Mouse (Mus musculus) midbrain, embryonic 15.5 days (tissue): ENCODE results near the gene Olfr791. TPM values are rescaled to one million over a fixed set of nuclear protein-coding genes. Genes with fewer than 3 reads are reported as not detected.

Experiments used
- ATAC-seq: fragments of 200-750 bp; cut with Nextera tagmentation; replicated peaks from 2 replicates; pipeline ENCODE4 v1.8.0; 2017; ENCODE audit warnings: moderate TSS enrichment
- H3K27ac ChIP-seq: fragments of 300-500 bp; sonication (generic); 2 replicates; pipeline ENCODE4 v1.5.1; 2015; ENCODE audit warnings: mild to moderate bottlenecking, inconsistent platforms
- H3K27me3 ChIP-seq: fragments of 300-500 bp; sonication (generic); replicated peaks from 2 replicates; pipeline ENCODE4 v1.6.1; 2015; ENCODE audit warnings: inconsistent platforms
- H3K36me3 ChIP-seq: fragments of 300-500 bp; sonication (generic); replicated peaks from 2 replicates; pipeline ENCODE4 v1.6.1; 2015; ENCODE audit warnings: inconsistent platforms
- H3K4me1 ChIP-seq: fragments of 300-500 bp; sonication (generic); 2 replicates; pipeline ENCODE4 v1.6.1; 2015; ENCODE audit warnings: inconsistent platforms
- H3K4me2 ChIP-seq: fragments of 300-500 bp; sonication (generic); 2 replicates; pipeline ENCODE4 v1.6.1; 2015; ENCODE audit warnings: inconsistent platforms, mild to moderate bottlenecking, moderate library complexity
- H3K4me3 ChIP-seq: fragments of 300-500 bp; sonication (generic); 2 replicates; pipeline ENCODE4 v1.5.1; 2015; ENCODE audit warnings: mild to moderate bottlenecking, inconsistent platforms
- H3K9ac ChIP-seq: fragments of 300-500 bp; sonication (generic); 2 replicates; pipeline ENCODE4 v1.6.1; 2015; ENCODE audit warnings: mild to moderate bottlenecking, inconsistent platforms
- H3K9me3 ChIP-seq: fragments of 300-500 bp; sonication (generic); 2 replicates; pipeline ENCODE4 v1.6.1; 2016; ENCODE audit warnings: inconsistent platforms
- WGBS: fragments of 180-500 bp; shearing (Covaris S2); methylation state at CpG from one replicate; pipeline ENCODE4 v1.1.7; 2015; ENCODE audit warnings: mixed read lengths; 5-methylcytosine and 5-hydroxymethylcytosine counted together
- polyA plus RNA-seq: library from polyadenylated mRNA; unstranded; fragments of >200 nt; fragmentation: Nextera tagmentation; extraction: Ambion mirVana; gene quantifications from 2 replicates; pipeline ENCODE4 v1.2.1, GENCODE M21; 2015

Gene Olfr791
- polyA plus RNA-seq: not detected in 2 replicates

DNA sequence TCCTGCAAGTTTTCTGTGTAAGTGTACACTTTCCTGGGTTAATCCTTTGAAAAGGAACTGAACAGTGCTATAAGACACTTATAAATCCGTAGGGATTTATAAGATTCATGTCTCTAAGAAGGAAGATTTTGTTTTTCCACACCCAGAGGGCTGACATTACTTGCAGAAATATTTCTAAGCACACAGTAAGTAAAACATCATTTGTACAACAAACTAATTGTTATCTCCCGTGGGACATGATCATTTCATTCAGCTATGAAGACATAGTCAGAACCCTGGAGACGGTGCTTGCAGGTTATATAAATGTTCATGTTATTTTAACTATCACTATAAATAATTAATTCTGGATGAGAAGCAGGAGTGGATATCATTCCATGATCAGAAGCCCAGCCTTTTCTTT, at the start of gene Olfr791:
TSS of gene Olfr791 (plus strand) at position 301 of the 400 bp plus-strand sequence.
- Histone ChIP-seq H3K4me3 (no peak within 1 kb of the TSS), H3K9ac (no peak within 1 kb of the TSS), H3K27me3 (no peaks in the 10 kb centered on the region), H3K9me3 (no peaks in the 10 kb centered on the region), H3K36me3 (no peaks in the 10 kb centered on the region), H3K27ac (no peak within 1 kb of the TSS), H3K4me1 (no peaks in the 10 kb centered on the region), H3K4me2 (no peak within 1 kb of the TSS)
- no peak for ATAC-seq
- 77% methylated on average over 3 of the region's 3 CpGs for WGBS

DNA sequence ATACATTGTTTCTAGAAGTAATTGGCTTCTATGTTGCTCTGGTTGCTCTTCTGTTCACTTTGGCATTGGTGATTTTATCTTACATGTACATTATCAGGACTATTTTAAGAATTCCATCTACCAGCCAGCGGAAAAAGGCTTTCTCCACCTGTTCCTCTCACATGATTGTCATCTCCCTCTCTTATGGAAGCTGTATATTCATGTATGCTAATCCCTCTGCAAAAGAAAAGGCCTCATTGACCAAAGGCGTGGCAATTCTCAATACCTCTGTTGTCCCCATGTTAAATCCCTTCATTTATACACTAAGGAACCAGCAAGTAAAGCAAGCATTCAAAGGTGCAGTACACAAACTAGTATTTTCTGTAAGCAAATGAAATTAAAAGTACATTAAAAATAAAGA, 48.3 kb upstream of the Olfr791 start:
- Histone ChIP-seq H3K27ac (no peak overlapping the region), H3K9ac (no peak overlapping the region), H3K4me3 (no peak overlapping the region), H3K4me2 (no peak overlapping the region), H3K36me3 (no peaks in the 10 kb centered on the region), H3K4me1 (no peaks in the 10 kb centered on the region), H3K9me3 (no peaks in the 10 kb centered on the region), H3K27me3 (no peaks in the 10 kb centered on the region)
- WGBS: 34% methylated on average over 2 of the region's 2 CpGs
- ATAC-seq: no peak

DNA sequence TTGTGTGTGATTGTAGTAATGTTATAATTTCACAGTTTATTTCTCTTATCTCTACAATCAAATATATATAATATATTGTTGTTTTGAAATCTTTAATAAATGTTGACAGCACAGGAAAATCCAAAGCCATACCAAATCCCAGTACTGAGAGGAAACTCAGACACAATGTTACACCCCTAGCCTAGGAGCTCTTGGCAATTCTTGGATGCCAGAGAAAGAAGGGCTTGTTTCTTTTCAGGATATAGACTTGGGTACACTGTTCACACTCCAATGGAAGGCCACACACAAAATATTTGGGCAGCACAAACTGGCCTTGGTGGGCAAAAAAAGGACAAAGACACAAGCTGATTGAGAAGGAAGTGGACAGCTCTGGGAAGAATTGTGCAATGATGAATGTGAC, 47.9 kb upstream of the Olfr791 start:
- Histone ChIP-seq H3K27ac (no peak overlapping the region), H3K4me3 (no peak overlapping the region), H3K4me1 (no peaks in the 10 kb centered on the region), H3K27me3 (no peaks in the 10 kb centered on the region), H3K9me3 (no peaks in the 10 kb centered on the region), H3K4me2 (no peak overlapping the region), H3K9ac (no peak overlapping the region), H3K36me3 (no peaks in the 10 kb centered on the region)
- ATAC-seq: no peak

DNA sequence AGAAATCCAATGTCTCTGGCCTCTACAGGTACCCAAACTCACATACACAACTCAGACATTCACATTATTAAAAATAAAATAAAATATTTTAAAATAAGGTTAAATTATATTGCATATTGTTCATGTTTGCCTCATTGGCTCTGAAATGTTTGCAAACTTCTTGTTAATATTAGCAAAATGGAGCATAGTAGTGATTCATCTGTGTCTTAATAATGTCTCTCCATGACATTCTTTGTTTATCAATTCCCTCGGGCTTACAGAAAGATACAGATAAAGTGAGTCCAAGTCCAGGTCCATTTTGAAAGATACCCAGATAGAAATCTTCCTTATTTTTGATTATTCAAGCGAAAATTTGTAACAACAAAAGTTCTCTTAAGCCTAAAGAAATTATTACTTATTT, 37.1 kb upstream of the Olfr791 start, which contains the start of gene Olfr789:
TSS of gene Olfr789 (plus strand) at position 301 of the 400 bp plus-strand sequence.
- no peak for ATAC-seq
- 73% methylated on average over 2 of the region's 2 CpGs for WGBS
- no peak within 1 kb of the TSS for H3K4me2 ChIP-seq

DNA sequence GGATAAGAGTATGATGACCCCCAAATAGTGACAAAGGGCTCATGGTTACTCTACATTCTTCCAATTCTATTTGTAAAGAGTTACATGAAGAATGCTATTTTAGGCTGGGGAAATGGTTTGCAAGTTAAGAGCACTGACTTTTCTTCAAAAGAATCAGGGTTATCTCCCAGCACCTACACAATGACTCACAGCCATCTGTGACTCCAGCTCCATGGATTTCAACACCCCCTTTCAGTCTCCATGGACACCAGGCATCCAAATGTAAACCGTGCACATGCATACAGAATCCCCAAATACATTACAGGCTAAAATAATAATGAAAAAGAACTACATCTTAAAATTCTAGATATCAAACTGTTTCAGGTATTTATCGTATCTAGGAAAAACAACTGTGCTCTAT, 31.5 kb upstream of the Olfr791 start:
- no peak overlapping the region for H3K9ac ChIP-seq
- H3K4me3 ChIP-seq: no peak overlapping the region
- no peaks in the 10 kb centered on the region for H3K36me3 ChIP-seq
- 75% methylated on average over 2 of the region's 2 CpGs for WGBS
- ATAC-seq: no peak
- no peak overlapping the region for H3K4me2 ChIP-seq
- H3K4me1 ChIP-seq: no peaks in the 10 kb centered on the region
- no peak overlapping the region for H3K27ac ChIP-seq
- no peaks in the 10 kb centered on the region for H3K9me3 ChIP-seq
- H3K27me3 ChIP-seq: no peaks in the 10 kb centered on the region

More for the DNA sequence above, 37.1 kb upstream of the Olfr791 start, which contains the start of gene Olfr789:
- no peaks in the 10 kb centered on the region for H3K9me3 ChIP-seq
- no peak within 1 kb of the TSS for H3K9ac ChIP-seq
- no peaks in the 10 kb centered on the region for H3K36me3 ChIP-seq
- no peaks in the 10 kb centered on the region for H3K27me3 ChIP-seq
- H3K4me1 ChIP-seq: no peaks in the 10 kb centered on the region
- H3K4me3 ChIP-seq: no peak within 1 kb of the TSS
- no peak within 1 kb of the TSS for H3K27ac ChIP-seq

DNA sequence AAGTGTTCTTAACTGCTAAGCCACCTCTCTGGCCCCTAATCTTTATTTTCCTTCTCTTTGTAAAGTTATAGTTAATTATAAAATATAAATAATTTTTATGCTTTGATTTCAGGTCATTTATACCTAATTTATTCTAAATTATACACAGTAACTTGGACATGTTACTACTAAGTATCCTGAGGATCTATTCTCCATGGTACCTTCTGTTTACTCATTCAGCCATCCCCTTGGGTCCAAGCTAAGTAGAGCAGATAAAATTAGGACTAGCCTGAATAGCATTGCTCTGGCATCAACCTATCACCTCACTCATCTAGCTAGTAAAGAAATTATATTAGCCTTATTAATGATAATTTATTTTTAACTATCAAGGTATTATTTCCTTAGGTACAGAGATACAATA, 23.4 kb upstream of the Olfr791 start, which contains the start of gene Olfr790:
TSS of gene Olfr790 (plus strand) at position 301 of the 400 bp plus-strand sequence.
- Histone ChIP-seq H3K9me3 (no peaks in the 10 kb centered on the region), H3K4me2 (no peak within 1 kb of the TSS), H3K27me3 (no peaks in the 10 kb centered on the region), H3K4me3 (no peak within 1 kb of the TSS), H3K4me1 (no peaks in the 10 kb centered on the region), H3K27ac (no peak within 1 kb of the TSS), H3K36me3 (no peaks in the 10 kb centered on the region), H3K9ac (no peak within 1 kb of the TSS)
- no peak for ATAC-seq

DNA sequence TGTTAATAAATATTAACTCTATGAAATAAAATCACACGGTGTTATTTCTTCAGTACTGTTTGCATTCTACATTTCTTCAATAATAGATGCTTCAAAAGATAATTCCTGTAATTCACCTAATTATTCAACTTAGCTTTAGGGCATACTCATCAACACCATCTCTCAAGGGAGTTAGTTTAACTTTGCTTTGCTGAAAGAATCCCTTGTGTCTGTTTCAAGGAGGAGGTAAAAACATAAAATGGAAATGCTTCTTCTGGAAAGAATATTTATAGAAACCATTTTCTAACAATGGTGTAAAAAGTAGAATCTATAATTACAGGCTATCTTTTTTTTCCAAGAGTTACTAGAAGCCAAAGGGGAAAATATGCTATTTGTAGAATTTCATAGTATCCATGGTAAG, 17.3 kb downstream of the Olfr791 start, which contains the start of gene Olfr792:
TSS of gene Olfr792 (plus strand) at position 301 of the 400 bp plus-strand sequence.
- H3K27ac ChIP-seq: no peak within 1 kb of the TSS
- WGBS: 72% methylated on average over 1 of the region's 1 CpGs
- no peaks in the 10 kb centered on the region for H3K9me3 ChIP-seq
- H3K36me3 ChIP-seq: no peaks in the 10 kb centered on the region
- no peak within 1 kb of the TSS for H3K9ac ChIP-seq
- H3K4me1 ChIP-seq: no peaks in the 10 kb centered on the region
- no peaks in the 10 kb centered on the region for H3K27me3 ChIP-seq
- no peak within 1 kb of the TSS for H3K4me2 ChIP-seq
- no peak for ATAC-seq
- H3K4me3 ChIP-seq: no peak within 1 kb of the TSS

DNA sequence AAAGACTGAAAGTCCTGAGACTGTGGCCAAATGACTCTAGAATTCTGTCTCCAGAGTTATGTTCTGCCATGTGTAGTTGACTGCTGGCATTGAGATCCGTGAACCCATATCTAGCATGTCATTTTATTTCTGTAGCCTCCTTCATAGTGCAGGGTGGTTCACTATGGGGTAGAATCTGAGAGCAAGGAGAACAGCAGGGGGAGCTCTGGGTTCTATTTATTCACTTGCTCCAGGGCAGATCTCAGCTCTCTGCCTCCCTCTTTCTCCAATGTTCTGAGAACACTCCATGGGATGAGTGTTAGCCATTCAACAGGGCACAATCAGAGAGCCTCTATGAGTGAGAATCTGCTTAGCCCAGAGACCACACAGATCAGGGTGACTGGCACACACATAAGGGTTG, 27.8 kb downstream of the Olfr791 start:
- 63% methylated on average over 1 of the region's 1 CpGs for WGBS
- H3K27me3 ChIP-seq: no peaks in the 10 kb centered on the region
- no peaks in the 10 kb centered on the region for H3K36me3 ChIP-seq
- no peaks in the 10 kb centered on the region for H3K4me1 ChIP-seq
- H3K4me2 ChIP-seq: no peak overlapping the region
- H3K9ac ChIP-seq: no peak overlapping the region
- no peak overlapping the region for H3K4me3 ChIP-seq
- H3K9me3 ChIP-seq: no peaks in the 10 kb centered on the region; the same call in 1 of the 2 replicates
- ATAC-seq: no peak
- H3K27ac ChIP-seq: no peak overlapping the region

DNA sequence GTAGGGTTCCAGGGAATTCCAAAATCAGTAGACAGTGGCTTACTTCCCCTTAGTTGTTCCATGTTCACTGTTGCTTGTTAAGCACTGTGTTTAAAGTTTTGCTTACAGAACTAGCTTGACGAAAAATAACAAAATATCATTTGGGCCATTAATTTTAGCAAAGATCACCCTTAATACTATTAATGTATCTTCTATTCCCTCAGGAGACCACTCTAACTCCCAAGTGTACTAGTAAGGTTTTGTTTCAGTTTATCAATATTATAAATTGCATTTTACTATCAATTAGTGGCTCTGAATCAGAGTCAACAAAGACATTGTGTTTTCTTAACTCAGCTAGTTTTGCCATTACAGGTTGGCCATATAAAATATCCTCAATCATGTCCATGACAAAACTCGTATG, 45.8 kb downstream of the Olfr791 start, which contains the start of gene Olfr794:
TSS of gene Olfr794 (plus strand) at position 301 of the 400 bp plus-strand sequence.
- Histone ChIP-seq H3K36me3 (no peaks in the 10 kb centered on the region), H3K9ac (no peak within 1 kb of the TSS), H3K9me3 (no peaks in the 10 kb centered on the region), H3K4me1 (no peaks in the 10 kb centered on the region), H3K27me3 (no peaks in the 10 kb centered on the region), H3K4me2 (no peak within 1 kb of the TSS), H3K4me3 (no peak within 1 kb of the TSS), H3K27ac (no peak within 1 kb of the TSS)
- 70% methylated on average over 2 of the region's 2 CpGs for WGBS
- no peak for ATAC-seq

DNA sequence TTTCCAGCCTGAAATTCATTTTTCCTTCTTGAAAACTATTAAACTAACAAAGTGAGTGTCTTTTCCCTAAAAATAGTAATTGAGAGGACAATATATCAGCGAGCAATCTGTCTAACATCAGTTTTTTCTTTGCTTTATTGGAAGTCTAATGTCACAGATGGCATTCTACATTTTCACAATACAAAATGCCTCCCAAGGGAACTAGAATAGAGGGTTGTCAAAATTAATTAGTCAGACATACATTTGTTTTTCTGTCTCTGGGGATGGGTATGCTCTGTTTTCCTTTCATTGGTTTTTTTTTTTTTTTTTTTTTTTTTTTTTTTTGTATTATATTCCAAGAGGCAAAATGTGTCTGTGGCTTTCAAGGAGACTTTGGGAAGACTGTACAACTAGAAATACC, 55.5 kb downstream of the Olfr791 start:
- H3K9me3 ChIP-seq: no peaks in the 10 kb centered on the region
- H3K36me3 ChIP-seq: no peaks in the 10 kb centered on the region
- H3K4me1 ChIP-seq: no peaks in the 10 kb centered on the region
- 40% methylated on average over 1 of the region's 1 CpGs for WGBS
- H3K4me3 ChIP-seq: no peak overlapping the region
- H3K27me3 ChIP-seq: no peaks in the 10 kb centered on the region
- no peak overlapping the region for H3K4me2 ChIP-seq
- ATAC-seq: no peak
- no peak overlapping the region for H3K9ac ChIP-seq
- no peak overlapping the region for H3K27ac ChIP-seq

Other genes with a start within 250 kb of the Olfr791 start
- not detected in 2 replicates for gene Olfr780, start 203.7 kb upstream of the Olfr791 start, polyA plus RNA-seq
- gene Olfr781, start 192.9 kb upstream of the Olfr791 start, polyA plus RNA-seq: not detected in 2 replicates
- gene Olfr782, start 172.9 kb upstream of the Olfr791 start, polyA plus RNA-seq: not detected in 2 replicates
- 0.09 TPM in 2 replicates for gene Olfr784, start 137.7 kb upstream of the Olfr791 start, polyA plus RNA-seq
- not detected in 2 replicates for gene Olfr785, start 116.4 kb upstream of the Olfr791 start, polyA plus RNA-seq
- gene Olfr786, start 94.5 kb upstream of the Olfr791 start, polyA plus RNA-seq: not detected in 2 replicates
- gene Olfr787, start 59.9 kb upstream of the Olfr791 start, polyA plus RNA-seq: not detected in 2 replicates
- gene Olfr788, start 50.8 kb upstream of the Olfr791 start, polyA plus RNA-seq: not detected in 2 replicates
- gene Olfr789, start 37.0 kb upstream of the Olfr791 start, polyA plus RNA-seq: not detected in 2 replicates
- not detected in 2 replicates for gene Olfr790, start 23.3 kb upstream of the Olfr791 start, polyA plus RNA-seq
- gene Olfr792, start 17.4 kb downstream of the Olfr791 start, polyA plus RNA-seq: not detected in 2 replicates
- gene Olfr794, start 45.9 kb downstream of the Olfr791 start, polyA plus RNA-seq: not detected in 2 replicates
- gene Olfr796, start 90.8 kb downstream of the Olfr791 start, polyA plus RNA-seq: not detected in 2 replicates
- not detected in 2 replicates for gene Olfr798, start 106.1 kb downstream of the Olfr791 start, polyA plus RNA-seq
- not detected in 2 replicates for gene Olfr799, start 115.7 kb downstream of the Olfr791 start, polyA plus RNA-seq
- gene Olfr800, start 135.9 kb downstream of the Olfr791 start, polyA plus RNA-seq: not detected in 2 replicates
- gene Olfr801, start 152.1 kb downstream of the Olfr791 start, polyA plus RNA-seq: not detected in 2 replicates
- gene Olfr802, start 166.4 kb downstream of the Olfr791 start, polyA plus RNA-seq: 0.06 TPM in 2 replicates
- not detected in 2 replicates for gene Olfr803, start 172.5 kb downstream of the Olfr791 start, polyA plus RNA-seq
- not detected in 2 replicates for gene Olfr804, start 181.4 kb downstream of the Olfr791 start, polyA plus RNA-seq
- gene Olfr805, start 207.6 kb downstream of the Olfr791 start, polyA plus RNA-seq: not detected in 2 replicates
- gene Olfr806, start 220.1 kb downstream of the Olfr791 start, polyA plus RNA-seq: not detected in 2 replicates
- gene Olfr807, start 236.0 kb downstream of the Olfr791 start, polyA plus RNA-seq: not detected in 2 replicates
- not detected in 2 replicates for gene Olfr808, start 243.7 kb downstream of the Olfr791 start, polyA plus RNA-seq